Mouse (Mus musculus) cerebellum, adult 2 months (tissue): Measurements from ENCODE around the gene Slc1a3.

ENCODE experiments used
- CTCF ChIP-seq: fragments of 200-500 bp; IDR thresholded peaks from 2 replicates; pipeline ENCODE4 v1.5.1; 2011; ENCODE audit warnings: low read depth, mild to moderate bottlenecking, control low read depth, low read length, moderate library complexity, borderline replicate concordance; ENCODE audit not compliant: insufficient read depth
- POLR2A ChIP-seq: fragments of 200-500 bp; IDR thresholded peaks from 2 replicates; pipeline ENCODE4 v1.6.1; 2011; ENCODE audit warnings: low read length, control low read depth, borderline replicate concordance; ENCODE audit not compliant: insufficient read depth

- TF ChIP-seq CTCF (no peak), POLR2A (no peak)
Observed at GRCm38 (mm10) chr15:8615511-8616224, 94.9 kb downstream of the Slc1a3 start.
